Mouse (Mus musculus) brown adipose tissue, adult 24 weeks (tissue): ENCODE measurements around the gene Dip2b. TPM values are rescaled to one million over a fixed set of nuclear protein-coding genes. Genes with fewer than 3 reads are reported as not detected.
A peak's percentile ranks its signal among the peaks of the same experiment; 100 is the strongest.

Experiments used
- H3K27ac ChIP-seq: fragments of 200-500 bp; replicated peaks from 2 replicates; pipeline ENCODE4 v1.5.1; 2012; ENCODE audit warnings: low read depth, mild to moderate bottlenecking, low read length
- H3K4me1 ChIP-seq: fragments of 200-500 bp; 2 replicates; pipeline ENCODE4 v1.6.1; 2012; ENCODE audit warnings: low read length, mixed read lengths; ENCODE audit not compliant: control insufficient read depth, insufficient read depth, insufficient read length
- H3K4me3 ChIP-seq: fragments of 200-500 bp; 2 replicates; pipeline ENCODE4 v1.5.1; 2012; ENCODE audit warnings: low read depth, mild to moderate bottlenecking, low read length, moderate library complexity; ENCODE audit not compliant: insufficient read depth
- polyA plus RNA-seq: library from polyadenylated mRNA; stranded (reverse); fragments of >200 nt; gene quantifications from 2 replicates; pipeline ENCODE4 v1.2.4, GENCODE M21; 2012; ENCODE audit not compliant: missing spikeins, insufficient read depth, insufficient read length

Gene Dip2b
- polyA plus RNA-seq, 1 experiment = 3.8 TPM

- Histone ChIP-seq H3K4me3 (no peak overlapping the region), H3K27ac (no peak overlapping the region), H3K4me1 (peaks cover 9% of the 10 kb centered on the region)
These were observed 22.9 kb downstream of the Dip2b start for GRCm38 (mm10) chr15:100061377-100061776.

- peaks cover 5% of the 10 kb centered on the region for H3K4me1 ChIP-seq
- H3K4me3 ChIP-seq = no peak overlapping the region
- no peak overlapping the region for H3K27ac ChIP-seq
These were observed 24.8 kb downstream of the Dip2b start for GRCm38 (mm10) chr15:100063229-100063773.

DNA sequence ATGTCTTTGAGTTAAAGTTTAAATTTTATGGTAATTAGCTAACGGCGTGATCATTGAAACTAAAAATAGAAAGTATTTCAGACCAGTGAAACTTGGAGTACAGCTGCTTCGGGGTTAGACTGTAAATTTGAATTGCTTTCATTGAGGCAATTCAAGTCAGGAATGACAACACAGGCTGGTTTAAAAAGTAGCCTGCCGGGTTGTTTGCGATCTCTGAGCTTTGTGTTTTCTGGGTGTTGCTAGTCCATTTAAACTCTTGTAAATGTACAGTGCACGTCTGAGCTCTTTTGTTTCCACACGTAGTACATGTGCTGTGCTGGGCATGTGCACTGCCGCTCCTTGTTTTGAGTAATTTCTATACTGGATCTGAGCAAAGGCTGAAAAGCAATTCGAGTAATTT lies 28.2 kb downstream of the Dip2b start:
- H3K4me1 ChIP-seq = no peaks in the 10 kb centered on the region; the same call in 1 of the 2 replicates
- H3K27ac ChIP-seq = no peak overlapping the region
- no peak overlapping the region for H3K4me3 ChIP-seq

GRCm38 (mm10) chr15:100069101-100069500 lies 30.6 kb downstream of the Dip2b start:
- Histone ChIP-seq H3K27ac (no peak overlapping the region), H3K4me1 (peaks cover 9% of the 10 kb centered on the region), H3K4me3 (no peak overlapping the region)

DNA sequence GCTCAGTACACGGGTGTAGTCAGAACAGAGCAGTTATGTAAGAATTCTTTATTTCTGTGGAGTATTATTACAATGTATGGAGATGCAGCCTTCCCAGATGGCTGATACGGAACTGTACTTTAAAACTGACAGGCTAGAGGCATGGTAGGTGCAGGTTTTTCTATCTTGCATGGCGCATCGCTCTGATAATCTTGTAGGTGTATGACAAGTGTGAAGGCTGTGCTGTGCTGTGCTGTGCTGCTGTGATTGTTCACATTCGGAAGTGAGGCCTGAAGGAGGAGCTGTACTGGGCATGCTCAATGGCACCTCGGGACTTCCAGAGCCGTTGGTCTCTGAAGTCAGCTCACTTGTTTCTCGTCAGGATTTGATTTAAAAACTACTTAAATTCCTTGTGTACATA lies 31.6 kb downstream of the Dip2b start:
- Histone ChIP-seq H3K4me1 (peaks cover 11% of the 10 kb centered on the region), H3K27ac (no peak overlapping the region), H3K4me3 (no peak overlapping the region)

GRCm38 (mm10) chr15:100071819-100072218 lies 33.4 kb downstream of the Dip2b start:
- H3K27ac ChIP-seq = no peak overlapping the region
- H3K4me1 ChIP-seq = peaks cover 17% of the 10 kb centered on the region
- H3K4me3 ChIP-seq = no peak overlapping the region

DNA sequence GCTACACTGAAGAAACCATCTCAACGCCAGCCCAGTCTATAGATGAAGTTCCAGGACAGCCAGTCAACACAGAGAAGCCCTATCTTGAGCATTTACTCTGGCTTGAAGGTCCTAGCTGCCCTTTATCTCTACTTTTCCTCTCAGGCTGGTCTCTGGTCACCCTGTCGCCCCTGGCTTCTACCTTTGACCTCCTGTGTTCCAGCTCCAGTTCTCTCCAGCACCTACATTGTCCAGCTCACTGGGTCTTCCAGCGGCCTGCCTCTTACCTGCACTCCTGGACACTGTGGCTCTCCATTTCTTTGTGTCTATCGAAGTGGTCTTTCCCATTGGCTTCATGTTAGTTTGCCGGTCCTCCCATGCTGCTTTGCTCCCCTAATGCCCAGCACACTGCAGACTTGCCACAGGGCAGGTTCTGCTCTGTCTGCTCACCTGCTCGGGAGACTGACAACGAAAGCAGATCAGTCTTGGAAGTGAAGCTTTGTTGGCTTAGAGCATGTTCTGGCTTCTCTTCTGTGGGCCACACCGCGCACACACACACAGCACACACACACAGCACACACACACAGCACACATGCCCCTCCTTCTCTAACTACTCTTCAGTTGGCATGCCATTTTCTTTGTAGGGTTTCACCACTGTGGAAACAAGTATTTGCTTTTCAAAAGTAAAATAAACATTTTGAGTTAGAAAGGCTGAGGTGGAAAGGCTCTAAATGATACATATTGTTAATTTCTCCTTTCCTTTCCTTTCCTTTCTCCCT lies 35.4 kb downstream of the Dip2b start:
- Histone ChIP-seq H3K27ac (no peak overlapping the region), H3K4me3 (no peak overlapping the region), H3K4me1 (peaks cover 19% of the 10 kb centered on the region)

DNA sequence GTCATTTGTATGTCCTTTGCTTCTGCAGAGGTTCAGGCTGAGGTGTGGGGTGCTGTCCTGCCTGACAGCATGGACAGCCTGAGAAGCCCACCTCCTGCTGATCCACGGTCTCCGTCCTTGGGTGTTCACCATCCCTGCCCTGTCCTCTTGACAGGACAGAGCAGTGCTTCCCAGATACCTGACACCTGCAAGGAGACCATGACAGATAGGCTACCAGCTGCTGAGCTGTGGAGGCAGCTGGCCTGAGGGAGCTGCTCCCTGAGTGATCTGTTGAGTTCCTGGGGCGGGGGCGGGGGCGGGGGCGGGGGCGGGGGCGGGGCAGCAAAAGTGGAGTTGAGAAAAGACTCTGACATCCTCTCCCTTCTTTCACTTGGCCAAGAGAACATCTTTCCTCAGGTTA lies 36.3 kb downstream of the Dip2b start:
- no peak overlapping the region for H3K27ac ChIP-seq
- no peak overlapping the region for H3K4me3 ChIP-seq
- H3K4me1 ChIP-seq = peaks cover 19% of the 10 kb centered on the region

DNA sequence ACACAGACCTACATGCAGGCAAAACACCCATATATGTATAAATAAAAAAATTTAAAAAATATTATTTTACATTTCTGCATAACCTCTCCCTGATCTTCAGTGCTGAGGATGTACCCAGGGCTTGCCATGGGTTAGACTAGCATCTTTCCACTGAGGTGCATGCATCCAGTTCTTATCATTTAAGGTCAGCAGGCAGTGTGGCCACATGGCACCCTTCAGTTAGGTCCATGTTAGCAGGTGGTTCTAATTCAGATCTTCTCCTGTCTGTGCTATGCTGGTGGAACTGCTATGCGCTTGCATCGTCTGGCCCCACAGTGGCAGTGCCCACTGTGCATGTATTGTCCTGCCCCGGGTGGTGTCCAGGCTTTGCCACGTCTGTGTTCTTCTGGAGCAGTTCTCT lies 37.9 kb downstream of the Dip2b start:
- H3K4me3 ChIP-seq = no peak overlapping the region
- H3K27ac ChIP-seq = no peak overlapping the region
- H3K4me1 ChIP-seq = peaks cover 27% of the 10 kb centered on the region

DNA sequence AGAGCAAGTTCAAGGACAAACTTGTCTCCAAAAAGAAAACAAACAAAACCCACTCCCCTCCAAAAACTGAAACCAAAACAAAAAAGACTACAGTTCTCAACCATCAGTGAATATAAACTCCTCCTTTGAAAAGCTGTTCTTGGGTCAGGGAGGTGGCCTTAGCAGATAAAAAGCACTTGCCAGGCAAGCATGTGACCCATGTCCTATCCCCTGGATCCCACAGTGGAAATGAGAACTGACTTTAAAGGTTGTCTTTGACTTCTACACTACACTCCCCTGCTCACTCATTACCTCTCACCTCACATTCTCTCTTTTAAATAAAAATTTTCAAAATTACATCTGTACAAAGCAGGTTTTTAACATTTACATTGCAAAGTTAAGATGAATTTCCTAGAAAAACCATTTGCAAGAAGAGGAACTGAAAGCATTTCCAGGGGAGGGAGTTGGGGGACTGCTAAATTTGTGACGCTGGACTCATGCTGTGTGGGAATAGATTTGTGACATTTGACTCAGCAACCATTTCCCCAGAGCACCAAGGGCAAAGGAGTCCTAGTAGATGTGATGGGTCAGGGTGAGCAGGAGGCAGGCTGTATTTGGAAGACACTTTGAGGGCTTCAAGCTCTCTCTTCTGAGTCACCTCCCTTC lies 42.5 kb downstream of the Dip2b start:
- Histone ChIP-seq H3K4me3 (no peak overlapping the region), H3K4me1 (peaks cover 41% of the 10 kb centered on the region), H3K27ac (no peak overlapping the region)

DNA sequence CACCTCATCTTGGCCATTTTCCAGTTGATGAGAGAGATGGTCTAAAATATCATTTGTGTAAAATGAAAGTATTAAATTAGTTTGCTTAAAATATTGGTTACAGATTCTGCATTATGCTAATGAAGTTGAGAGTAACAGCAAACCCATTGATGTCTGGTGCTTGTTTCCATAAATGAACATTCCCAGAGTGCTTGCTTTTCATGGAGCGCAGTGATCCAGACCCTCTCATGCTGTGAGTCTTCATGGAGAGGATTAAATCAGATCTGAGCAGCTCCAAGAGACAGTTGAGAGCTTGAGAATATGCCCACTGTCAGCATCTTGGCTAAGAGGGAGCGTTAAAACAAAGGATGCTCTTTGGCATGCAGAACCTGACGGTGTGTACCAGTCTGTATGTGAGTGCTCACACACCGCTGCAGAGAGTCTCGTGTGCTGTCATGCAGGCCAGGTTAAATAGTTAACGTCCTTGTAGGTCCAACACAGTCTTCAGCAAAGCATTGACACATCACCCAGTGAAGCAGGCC lies 43.1 kb downstream of the Dip2b start:
- H3K4me3 ChIP-seq = no peak overlapping the region
- peaks cover 38% of the 10 kb centered on the region for H3K4me1 ChIP-seq
- peak overlapping the region; percentile 52 for H3K27ac ChIP-seq

- Histone ChIP-seq H3K27ac (peak overlapping the region; percentile 52), H3K4me1 (peaks cover 34% of the 10 kb centered on the region), H3K4me3 (no peak overlapping the region)
These were observed 43.6 kb downstream of the Dip2b start for GRCm38 (mm10) chr15:100082052-100082451.

GRCm38 (mm10) chr15:100082733-100083132 lies 44.3 kb downstream of the Dip2b start:
- no peak overlapping the region for H3K27ac ChIP-seq
- no peak overlapping the region for H3K4me3 ChIP-seq
- H3K4me1 ChIP-seq = peaks cover 34% of the 10 kb centered on the region

DNA sequence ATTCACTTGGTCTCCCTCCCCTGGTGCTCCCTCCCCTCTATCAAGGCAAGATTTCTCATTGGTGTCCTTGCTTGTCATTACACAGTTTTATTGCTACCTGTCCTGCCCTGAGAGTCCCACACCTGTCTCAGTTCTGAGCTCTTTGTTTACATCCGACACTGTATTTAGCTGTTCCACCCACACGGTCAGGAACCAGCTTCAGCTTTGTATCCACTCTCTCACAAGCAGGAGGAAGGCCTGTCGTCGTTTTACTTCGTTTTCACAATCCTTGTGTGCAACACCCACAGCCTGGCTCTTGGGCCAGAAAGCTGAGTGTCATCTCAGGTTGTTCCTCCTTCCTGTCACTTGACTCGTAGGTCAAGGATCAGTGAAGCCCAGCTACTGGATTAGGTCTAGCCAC lies 45.4 kb downstream of the Dip2b start:
- Histone ChIP-seq H3K27ac (no peak overlapping the region), H3K4me3 (no peak overlapping the region), H3K4me1 (peaks cover 37% of the 10 kb centered on the region)

DNA sequence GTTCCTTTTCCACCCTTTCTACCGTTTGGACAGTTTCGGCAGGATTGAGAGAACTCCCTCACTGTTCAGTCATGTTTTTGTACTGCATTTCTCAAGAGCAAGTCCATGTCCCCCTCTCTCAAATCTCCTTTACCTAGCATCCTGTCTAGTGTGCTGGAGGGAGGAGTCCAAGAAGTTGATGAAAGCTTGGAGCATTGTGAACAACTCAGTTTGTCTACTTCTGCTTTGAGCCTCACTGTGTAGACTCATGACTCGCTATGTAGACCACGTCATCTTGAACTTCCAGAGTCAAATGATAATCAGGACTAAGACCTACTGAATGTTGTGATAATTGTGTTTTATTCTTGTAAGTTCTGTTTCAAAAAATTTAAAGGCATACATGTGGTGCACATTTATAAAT lies 46.4 kb downstream of the Dip2b start:
- H3K4me3 ChIP-seq = no peak overlapping the region
- no peak overlapping the region for H3K27ac ChIP-seq
- peaks cover 37% of the 10 kb centered on the region for H3K4me1 ChIP-seq
